Mouse (Mus musculus) adrenal gland, postnatal 36 days (tissue): ENCODE data around the gene Gm10720. TPM values are rescaled to one million over a fixed set of nuclear protein-coding genes. Genes with fewer than 3 reads are reported as not detected.
"Not testable (repeated sequence)": the region's sequence is repeated elsewhere in the genome, so short reads cannot be mapped to it uniquely, and the experiment has no call there.

Experiments used
- DNase-seq, 2 experiments: peaks; one replicate each; pipeline ENCODE4 v3.0.0; 2021; ENCODE audit warnings: mixed read lengths in 1 of 2
- microRNA-seq: library from miRNA; unstranded; fragments of <30 nt; microRNA quantifications from one replicate; pipeline ENCODE4 v1.2.0, GENCODE M21; 2021
- total RNA-seq, 2 experiments: library from RNA; stranded (reverse); gene quantifications; 2 replicates each; pipeline ENCODE4 v1.2.3; 2021

Gm10720 gene
- total RNA-seq, 2 experiments from 2014 or later: not detected

- DNase-seq: peak in 1 of 2 experiments; percentile 36
These were observed 10.2 kb downstream of the Gm10720 start for GRCm38 (mm10) chr9:3025653-3026052.

GRCm38 (mm10) chr9:3026136-3026535, 10.7 kb downstream of the Gm10720 start:
- DNase-seq: not testable (repeated sequence)

- DNase-seq: not testable (repeated sequence)
These were observed 11.3 kb downstream of the Gm10720 start for GRCm38 (mm10) chr9:3026741-3027140.

- not testable (repeated sequence) for DNase-seq
These were observed 11.7 kb downstream of the Gm10720 start for GRCm38 (mm10) chr9:3027200-3027599.

- not testable (repeated sequence) for DNase-seq
These were observed 14.0 kb downstream of the Gm10720 start for GRCm38 (mm10) chr9:3029276-3030000.

- peak in 1 of 2 experiments; percentile 10 for DNase-seq
These were observed 15.3 kb downstream of the Gm10720 start for GRCm38 (mm10) chr9:3030677-3031318.

GRCm38 (mm10) chr9:3034299-3034698, 18.8 kb downstream of the Gm10720 start, which contains the start of gene Gm17535:
Gene Gm17535, plus strand, starts transcription at chr9:3034599.
- not testable (repeated sequence) for DNase-seq

GRCm38 (mm10) chr9:3036577-3036976, 21.1 kb downstream of the Gm10720 start, which contains the start of gene Gm10715:
Gene Gm10715, plus strand, starts transcription at chr9:3036877.
- not testable (repeated sequence) for DNase-seq

- DNase-seq: not testable (repeated sequence)
These were observed 22.7 kb downstream of the Gm10720 start for GRCm38 (mm10) chr9:3038161-3038560.

Small RNA genes within 50 kb of the gene (microRNA-seq; reads per million reads assigned to microRNA genes)
- gene Mir101c: not detected

Other genes starting within 250 kb of the Gm10720 start
- not detected for gene Gm10722, start 14.7 kb upstream of the Gm10720 start, total RNA-seq
- gene Gm11168, start 12.3 kb upstream of the Gm10720 start, total RNA-seq: not detected
- gene Gm10721, start 2.5 kb upstream of the Gm10720 start, total RNA-seq: 1 to 10 TPM in 1 of 2 experiments, under 1 TPM in 1; 0.49 to 1.6 TPM
- gene Gm10719, start 1.8 kb downstream of the Gm10720 start, total RNA-seq: 1 to 10 TPM; 3.0 to 4.3 TPM
- gene Gm10718, start 7.9 kb downstream of the Gm10720 start, total RNA-seq: 1 to 10 TPM; 3.0 to 4.0 TPM
- gene Gm10717, start 9.8 kb downstream of the Gm10720 start, total RNA-seq: 1 to 10 TPM in 1 of 2 experiments, under 1 TPM in 1; 0.59 to 1.7 TPM
- not detected for gene Gm17535, start 18.9 kb downstream of the Gm10720 start, total RNA-seq
- gene Gm10715, start 21.2 kb downstream of the Gm10720 start, total RNA-seq: not detected